ENCODE assay signal across 16 mouse cellular contexts in genomic region chr13:37903476-37903875, GRCm38 (mm10).
"Had no signal": no experiment of that assay in that cellular context is flagged by ENCODE, and none has a peak within 500 bp of the region (broad histone marks: within the 10 kb centered on the region; RNA-seq: fewer than 3 reads in every experiment).

No protein-coding gene starts in this region.

- H3K4me1 ChIP-seq: limb, embryonic 10.5 days; midbrain, embryonic 10.5 days; midbrain, embryonic 13.5 days had no signal

- H3K36me3 ChIP-seq: midbrain, embryonic 13.5 days had no signal

- H3K4me2 ChIP-seq: intestine, embryonic 15.5 days; limb, embryonic 13.5 days; lung, embryonic 15.5 days; midbrain, embryonic 13.5 days had no signal

- H3K9ac ChIP-seq: intestine, embryonic 15.5 days; limb, embryonic 13.5 days; lung, embryonic 15.5 days; midbrain, embryonic 13.5 days had no signal

- H3K27ac ChIP-seq: intestine, embryonic 15.5 days; layer of hippocampus, adult 2 months; limb, embryonic 10.5 days; limb, embryonic 13.5 days; midbrain, embryonic 10.5 days; midbrain, embryonic 13.5 days had no signal

- DNase-seq: kidney, postnatal 10 days; layer of hippocampus, adult 9-11 months; lung, adult 18-20 months; lung, postnatal 10 days; lung, postnatal 36 days; thymus, adult 18-20 months; thymus, postnatal 36 days had no signal

- H3K27me3 ChIP-seq: intestine, embryonic 15.5 days; limb, embryonic 13.5 days; lung, embryonic 15.5 days; megakaryocyte, embryonic 14.5 days; midbrain, embryonic 13.5 days had no signal

- H3K4me3 ChIP-seq: intestine, embryonic 15.5 days; layer of hippocampus, adult 2 months; limb, embryonic 10.5 days; limb, embryonic 13.5 days; lung, embryonic 15.5 days; megakaryocyte, embryonic 14.5 days; midbrain, embryonic 10.5 days; midbrain, embryonic 13.5 days had no signal

- ATAC-seq: intestine, embryonic 15.5 days; midbrain, embryonic 13.5 days; midbrain, embryonic 16.5 days had no signal

- H3K9me3 ChIP-seq: intestine, embryonic 15.5 days; limb, embryonic 10.5 days; limb, embryonic 13.5 days; lung, embryonic 15.5 days; megakaryocyte, embryonic 14.5 days; midbrain, embryonic 10.5 days; midbrain, embryonic 13.5 days had no signal
